17 mouse cellular contexts compared by ENCODE assay signal in genomic region chr1:57408994-57409393, GRCm38 (mm10). TPM values are rescaled to one million over a fixed set of nuclear protein-coding genes. Genes with fewer than 3 reads are reported as not detected.
DNase-seq lines count a peak whose midpoint lies in the region; ATAC-seq lines count a peak whose summit lies in the region.
"Had no signal": no experiment of that assay in that cellular context is flagged by ENCODE, and none has a peak within 500 bp of the region (broad histone marks: within the 10 kb centered on the region; RNA-seq: fewer than 3 reads in every experiment).

No protein-coding gene starts in this region.

- no peaks in the 10 kb centered on the region for H3K9me3 ChIP-seq in embryonic facial prominence, embryonic 12.5 days
- H3K9me3 ChIP-seq in embryonic facial prominence, embryonic 10.5 days = no peaks in the 10 kb centered on the region
- no peaks in the 10 kb centered on the region for H3K9me3 ChIP-seq in kidney, embryonic 15.5 days (replicated peaks)
- H3K9me3 ChIP-seq in midbrain, embryonic 15.5 days = no peaks in the 10 kb centered on the region
- no peaks in the 10 kb centered on the region for H3K9me3 ChIP-seq in midbrain, embryonic 16.5 days (replicated peaks; ENCODE audit: control insufficient read depth, low read length, poor library complexity, severe bottlenecking)
- no peaks in the 10 kb centered on the region for H3K9me3 ChIP-seq in neural tube, embryonic 15.5 days (replicated peaks)
- H3K9me3 ChIP-seq: G1E; heart, embryonic 15.5 days; limb, embryonic 15.5 days; megakaryocyte, embryonic 14.5 days had no signal

- H3K27ac ChIP-seq in embryonic facial prominence, embryonic 12.5 days = no peak overlapping the region
- no peak overlapping the region for H3K27ac ChIP-seq in embryonic facial prominence, embryonic 10.5 days (replicated peaks)
- H3K27ac ChIP-seq in kidney, embryonic 15.5 days = no peak overlapping the region
- H3K27ac ChIP-seq in midbrain, embryonic 15.5 days = no peak overlapping the region
- H3K27ac ChIP-seq in midbrain, embryonic 16.5 days (ENCODE audit: low read length) = no peak overlapping the region
- no peak overlapping the region for H3K27ac ChIP-seq in neural tube, embryonic 15.5 days (replicated peaks)
- H3K27ac ChIP-seq: heart, embryonic 15.5 days; limb, embryonic 15.5 days had no signal

- no peaks in the 10 kb centered on the region for H3K27me3 ChIP-seq in embryonic facial prominence, embryonic 12.5 days
- no peaks in the 10 kb centered on the region for H3K27me3 ChIP-seq in embryonic facial prominence, embryonic 10.5 days (replicated peaks; ENCODE audit: low read depth, poor library complexity, severe bottlenecking)
- no peaks in the 10 kb centered on the region for H3K27me3 ChIP-seq in kidney, embryonic 15.5 days
- H3K27me3 ChIP-seq in midbrain, embryonic 15.5 days (replicated peaks) = no peaks in the 10 kb centered on the region
- H3K27me3 ChIP-seq in midbrain, embryonic 16.5 days (ENCODE audit: control insufficient read depth, insufficient read depth, low read depth, low read length) = no peaks in the 10 kb centered on the region
- no peaks in the 10 kb centered on the region for H3K27me3 ChIP-seq in neural tube, embryonic 15.5 days (replicated peaks)
- H3K27me3 ChIP-seq: heart, embryonic 15.5 days; limb, embryonic 15.5 days; megakaryocyte, embryonic 14.5 days had no signal

- no peak overlapping the region for H3K9ac ChIP-seq in embryonic facial prominence, embryonic 12.5 days
- H3K9ac ChIP-seq in kidney, embryonic 15.5 days = no peak overlapping the region
- no peak overlapping the region for H3K9ac ChIP-seq in midbrain, embryonic 15.5 days
- no peak overlapping the region for H3K9ac ChIP-seq in midbrain, embryonic 16.5 days (ENCODE audit: low read depth, low read length)
- no peak overlapping the region for H3K9ac ChIP-seq in neural tube, embryonic 15.5 days (replicated peaks)
- H3K9ac ChIP-seq: heart, embryonic 15.5 days; limb, embryonic 15.5 days had no signal

- no peak for DNase-seq in embryonic facial prominence, embryonic 10.5 days (ENCODE audit: low spot score)
- DNase-seq in kidney, postnatal 4 days = no peak
- no peak for DNase-seq in urinary bladder, postnatal 14 days (ENCODE audit: low spot score)
- DNase-seq: cerebellum, postnatal 25 days; lung, postnatal 10 days; thymus, postnatal 4 days had no signal

- 79% methylated on average over 2 of the region's 2 CpGs for WGBS in embryonic facial prominence, embryonic 12.5 days
- 88% methylated on average over 2 of the region's 2 CpGs for WGBS in embryonic facial prominence, embryonic 10.5 days
- 85% methylated on average over 2 of the region's 2 CpGs for WGBS in kidney, embryonic 15.5 days
- WGBS in midbrain, embryonic 15.5 days = 94% methylated on average over 2 of the region's 2 CpGs
- WGBS in midbrain, embryonic 16.5 days = 94% methylated on average over 2 of the region's 2 CpGs
- 97% methylated on average over 2 of the region's 2 CpGs for WGBS in neural tube, embryonic 15.5 days

- no peak for ATAC-seq in embryonic facial prominence, embryonic 12.5 days (ENCODE audit: insufficient number of reproducible peaks, insufficient read depth, low FRiP score, low TSS enrichment)
- no peak for ATAC-seq in kidney, embryonic 15.5 days (replicated peaks; ENCODE audit: low FRiP score)
- ATAC-seq in midbrain, embryonic 15.5 days (replicated peaks) = no peak
- no peak for ATAC-seq in midbrain, embryonic 16.5 days
- ATAC-seq in neural tube, embryonic 15.5 days (ENCODE audit: low FRiP score) = no peak
- ATAC-seq: CD4-positive, CD25-positive, alpha-beta regulatory T cell, adult 4 months; forebrain, embryonic 16.5 days had no signal

- H3K4me1 ChIP-seq in embryonic facial prominence, embryonic 12.5 days = peaks cover 24% of the 10 kb centered on the region
- H3K4me1 ChIP-seq in embryonic facial prominence, embryonic 10.5 days = peaks cover 27% of the 10 kb centered on the region
- H3K4me1 ChIP-seq in kidney, embryonic 15.5 days = peaks cover 26% of the 10 kb centered on the region
- H3K4me1 ChIP-seq in midbrain, embryonic 15.5 days = peaks cover 38% of the 10 kb centered on the region
- peaks cover 34% of the 10 kb centered on the region for H3K4me1 ChIP-seq in midbrain, embryonic 16.5 days (ENCODE audit: control insufficient read depth, insufficient read depth, low read length)
- H3K4me1 ChIP-seq in neural tube, embryonic 15.5 days = peaks cover 35% of the 10 kb centered on the region

- H3K4me2 ChIP-seq in embryonic facial prominence, embryonic 12.5 days (replicated peaks) = peak overlapping the region; percentile 73; the same call in 1 of the 2 replicates
- peak overlapping the region; percentile 74; the same call in 1 of the 2 replicates for H3K4me2 ChIP-seq in kidney, embryonic 15.5 days
- H3K4me2 ChIP-seq in midbrain, embryonic 15.5 days = peak overlapping the region; percentile 2; the same call in 1 of the 2 replicates
- no peak overlapping the region; the same call in 1 of the 2 replicates for H3K4me2 ChIP-seq in midbrain, embryonic 16.5 days (ENCODE audit: low read length)
- H3K4me2 ChIP-seq in neural tube, embryonic 15.5 days = peak overlapping the region; percentile 32
- H3K4me2 ChIP-seq: limb, embryonic 15.5 days had no signal

- H3K36me3 ChIP-seq in embryonic facial prominence, embryonic 12.5 days = peaks cover 16% of the 10 kb centered on the region
- peaks cover 60% of the 10 kb centered on the region for H3K36me3 ChIP-seq in embryonic facial prominence, embryonic 10.5 days (replicated peaks)
- peaks cover 28% of the 10 kb centered on the region for H3K36me3 ChIP-seq in kidney, embryonic 15.5 days
- H3K36me3 ChIP-seq in midbrain, embryonic 15.5 days (replicated peaks) = peaks cover 19% of the 10 kb centered on the region
- H3K36me3 ChIP-seq in midbrain, embryonic 16.5 days (ENCODE audit: control insufficient read depth, insufficient read depth, low read length) = peaks cover 16% of the 10 kb centered on the region
- H3K36me3 ChIP-seq in neural tube, embryonic 15.5 days = peaks cover 19% of the 10 kb centered on the region

- no peak overlapping the region for H3K4me3 ChIP-seq in embryonic facial prominence, embryonic 12.5 days
- H3K4me3 ChIP-seq in embryonic facial prominence, embryonic 10.5 days = no peak overlapping the region
- no peak overlapping the region for H3K4me3 ChIP-seq in kidney, embryonic 15.5 days (replicated peaks)
- no peak overlapping the region for H3K4me3 ChIP-seq in midbrain, embryonic 15.5 days
- no peak overlapping the region; the same call in 1 of the 2 replicates for H3K4me3 ChIP-seq in midbrain, embryonic 16.5 days (ENCODE audit: low read depth, low read length)
- no peak overlapping the region for H3K4me3 ChIP-seq in neural tube, embryonic 15.5 days (replicated peaks)
- H3K4me3 ChIP-seq: heart, embryonic 15.5 days; limb, embryonic 15.5 days had no signal

RNA-seq across cellular contexts. Expression of gene Tyw5, which starts 2.1 kb away (rescaled TPM):
- polyA plus RNA-seq in embryonic facial prominence, embryonic 12.5 days (2016; fragmentation: Nextera tagmentation; extraction: Ambion mirVana) = 26.9 and 33.4 TPM in 2 replicates
- 32.8 and 34.8 TPM in 2 replicates for polyA plus RNA-seq in embryonic facial prominence, embryonic 10.5 days (2016; fragmentation: Nextera tagmentation; extraction: Ambion mirVana)
- polyA plus RNA-seq in kidney, embryonic 15.5 days (2015; fragmentation: Nextera tagmentation; extraction: Ambion mirVana) = 30.5 and 34.4 TPM in 2 replicates
- polyA plus RNA-seq in midbrain, embryonic 15.5 days (2015; fragmentation: Nextera tagmentation; extraction: Ambion mirVana) = 21.0 and 22.8 TPM in 2 replicates
- polyA plus RNA-seq in midbrain, embryonic 16.5 days (2015; fragmentation: Nextera tagmentation; extraction: Ambion mirVana) = 30.9 and 31.2 TPM in 2 replicates
- 26.0 and 33.2 TPM in 2 replicates for polyA plus RNA-seq in neural tube, embryonic 15.5 days (2015; fragmentation: Nextera tagmentation; extraction: Ambion mirVana)

RNA-seq across cellular contexts. Expression of gene Maip1, which starts 2.9 kb away (rescaled TPM):
- 19.4 and 19.5 TPM in 2 replicates for polyA plus RNA-seq in embryonic facial prominence, embryonic 12.5 days (2016; fragmentation: Nextera tagmentation; extraction: Ambion mirVana)
- 19.0 and 19.5 TPM in 2 replicates for polyA plus RNA-seq in embryonic facial prominence, embryonic 10.5 days (2016; fragmentation: Nextera tagmentation; extraction: Ambion mirVana)
- polyA plus RNA-seq in kidney, embryonic 15.5 days (2015; fragmentation: Nextera tagmentation; extraction: Ambion mirVana) = 20.4 and 21.8 TPM in 2 replicates
- 17.1 and 17.5 TPM in 2 replicates for polyA plus RNA-seq in midbrain, embryonic 15.5 days (2015; fragmentation: Nextera tagmentation; extraction: Ambion mirVana)
- polyA plus RNA-seq in midbrain, embryonic 16.5 days (2015; fragmentation: Nextera tagmentation; extraction: Ambion mirVana) = 18.3 and 19.4 TPM in 2 replicates
- 17.5 and 18.1 TPM in 2 replicates for polyA plus RNA-seq in neural tube, embryonic 15.5 days (2015; fragmentation: Nextera tagmentation; extraction: Ambion mirVana)

RNA-seq across cellular contexts. Expression of gene 1700066M21Rik, which starts 31.6 kb away (rescaled TPM):
- polyA plus RNA-seq in embryonic facial prominence, embryonic 12.5 days (2016; fragmentation: Nextera tagmentation; extraction: Ambion mirVana) = 12.7 and 13.4 TPM in 2 replicates
- 8.6 and 11.0 TPM in 2 replicates for polyA plus RNA-seq in embryonic facial prominence, embryonic 10.5 days (2016; fragmentation: Nextera tagmentation; extraction: Ambion mirVana)
- 12.9 and 13.7 TPM in 2 replicates for polyA plus RNA-seq in kidney, embryonic 15.5 days (2015; fragmentation: Nextera tagmentation; extraction: Ambion mirVana)
- polyA plus RNA-seq in midbrain, embryonic 15.5 days (2015; fragmentation: Nextera tagmentation; extraction: Ambion mirVana) = 16.8 and 17.3 TPM in 2 replicates
- polyA plus RNA-seq in midbrain, embryonic 16.5 days (2015; fragmentation: Nextera tagmentation; extraction: Ambion mirVana) = 19.3 and 20.3 TPM in 2 replicates
- polyA plus RNA-seq in neural tube, embryonic 15.5 days (2015; fragmentation: Nextera tagmentation; extraction: Ambion mirVana) = 18.6 and 21.8 TPM in 2 replicates
